Mouse (Mus musculus): Measurements from ENCODE around the gene Tdg. TPM values are rescaled to one million over a fixed set of nuclear protein-coding genes. Genes with fewer than 3 reads are reported as not detected.
A peak's percentile ranks its signal among the peaks of the same experiment; 100 is the strongest.

Gene Tdg
- polyA plus RNA-seq, 1 experiment from 2014 or later, result 74.1 TPM

DNA sequence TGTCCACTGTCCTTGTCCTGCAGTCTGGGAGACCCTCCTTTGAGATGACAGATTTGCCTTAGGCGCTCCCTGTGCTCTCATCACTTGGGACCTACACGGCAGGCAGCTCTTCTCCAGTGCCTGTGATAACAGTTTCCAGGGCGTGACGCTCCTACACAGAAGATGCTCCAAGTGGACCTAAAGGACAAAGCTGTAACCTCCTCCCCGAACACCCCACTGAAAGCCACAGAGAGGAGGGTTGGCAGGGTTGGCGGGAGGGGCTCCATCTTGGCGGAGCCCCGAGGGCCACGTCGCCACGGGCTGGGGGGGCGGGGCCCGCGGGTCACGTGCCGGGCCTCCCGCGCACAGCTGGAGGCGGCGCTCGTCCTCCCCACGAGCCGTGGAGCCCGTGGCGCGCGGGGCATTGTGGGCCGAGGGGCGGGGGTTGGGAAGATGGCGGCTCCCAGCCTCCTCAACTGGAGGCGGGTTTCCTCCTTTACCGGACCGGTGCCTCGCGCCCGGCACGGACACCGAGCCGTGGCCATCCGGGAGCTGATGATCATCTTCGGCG lies 69.2 kb downstream of the Tdg start:
- Histone ChIP-seq H3K4me1 (peaks cover 40% of the 10 kb centered on the region), H3K36me3 (peaks cover 13% of the 10 kb centered on the region), H3K9me3 (replicated peaks) (no peaks in the 10 kb centered on the region), H3K27ac (peak overlapping the region; percentile 82), H3K4me2 (peak overlapping the region; percentile 96), H3K9ac (peak overlapping the region; percentile 87), H3K4me3 (peak overlapping the region; percentile 97), H3K27me3 (replicated peaks) (no peaks in the 10 kb centered on the region)
- WGBS (ENCODE audit: insufficient replicate concordance), result 2% methylated on average over 37 of the region's 42 CpGs
- ATAC-seq, result peak; percentile 92

GRCm38 (mm10) chr10:82699296-82699941 lies 69.8 kb downstream of the Tdg start:
- Histone ChIP-seq H3K4me2 (peak overlapping the region; percentile 96), H3K9me3 (replicated peaks) (no peaks in the 10 kb centered on the region), H3K36me3 (peaks cover 17% of the 10 kb centered on the region), H3K27me3 (replicated peaks) (no peaks in the 10 kb centered on the region), H3K4me3 (peak overlapping the region; percentile 97), H3K27ac (peak overlapping the region; percentile 82), H3K9ac (peak overlapping the region; percentile 87), H3K4me1 (peaks cover 40% of the 10 kb centered on the region)
- ATAC-seq, result peak; percentile 67
- under 1% methylated on average over 57 of the region's 59 CpGs for WGBS (ENCODE audit: insufficient replicate concordance)

Other genes starting within 250 kb of the Tdg start
- gene Gm1553, start 137.2 kb upstream of the Tdg start, polyA plus RNA-seq (2016; fragmentation: Nextera tagmentation; extraction: Ambion mirVana), result not detected in 2 replicates
- gene 1190007I07Rik, start 6.6 kb upstream of the Tdg start, polyA plus RNA-seq (2016; fragmentation: Nextera tagmentation; extraction: Ambion mirVana), result 55.1 and 58.8 TPM in 2 replicates
- gene Glt8d2, start 60.8 kb downstream of the Tdg start, polyA plus RNA-seq (2016; fragmentation: Nextera tagmentation; extraction: Ambion mirVana), result 0.44 and 0.74 TPM in 2 replicates
- 18.1 and 20.2 TPM in 2 replicates for gene Hcfc2, start 66.3 kb downstream of the Tdg start, polyA plus RNA-seq (2016; fragmentation: Nextera tagmentation; extraction: Ambion mirVana)
- 39.4 and 40.4 TPM in 2 replicates for gene Nfyb, start 134.3 kb downstream of the Tdg start, polyA plus RNA-seq (2016; fragmentation: Nextera tagmentation; extraction: Ambion mirVana)
- gene Txnrd1, start 204.1 kb downstream of the Tdg start, polyA plus RNA-seq (2016; fragmentation: Nextera tagmentation; extraction: Ambion mirVana), result 106 and 108 TPM in 2 replicates
- gene Eid3, start 236.8 kb downstream of the Tdg start, polyA plus RNA-seq (2016; fragmentation: Nextera tagmentation; extraction: Ambion mirVana), result 0.19 and 0.39 TPM in 2 replicates